Mouse (Mus musculus) embryo, embryonic 10.5 days (tissue): ENCODE results near the gene Rnf32.

Source experiments
- DNase-seq: peaks from one replicate; pipeline ENCODE4 v3.0.0-alpha.2; 2015; ENCODE audit warnings: low spot score

The Rnf32 gene

DNA sequence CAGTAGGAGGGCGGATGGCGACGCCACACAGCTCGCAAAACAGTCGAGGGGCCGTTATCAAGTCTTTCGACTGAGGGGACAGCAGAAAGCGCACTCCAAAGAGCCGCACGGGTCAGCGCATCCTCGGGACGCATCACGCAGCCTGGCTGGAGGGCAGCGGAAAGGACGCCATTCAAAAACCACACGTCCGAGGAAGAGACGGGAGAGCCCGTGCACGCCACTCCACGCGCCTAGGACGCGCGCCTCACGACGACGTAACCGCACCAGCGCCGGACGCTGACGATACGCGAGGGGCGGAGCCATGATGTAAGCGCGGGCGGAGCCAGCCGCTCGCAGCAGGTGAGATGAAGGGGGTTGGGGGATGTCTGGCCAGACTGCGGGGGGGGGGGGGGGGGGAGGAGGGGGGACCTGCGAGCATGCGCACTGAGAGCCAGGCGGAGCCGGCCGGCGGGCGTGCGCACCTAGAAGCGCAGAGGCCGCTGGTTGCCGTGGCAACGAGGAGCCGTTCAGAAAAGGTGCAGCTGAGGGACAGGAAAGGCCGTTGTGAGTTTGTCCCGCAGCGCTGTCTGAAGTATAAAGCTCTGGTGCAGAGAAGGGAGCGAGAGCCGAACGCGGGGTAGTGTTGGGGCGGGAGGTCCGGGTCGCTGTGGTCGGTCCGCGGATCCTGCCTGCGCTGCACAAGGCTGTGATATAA, at the start of gene Rnf32:
Gene Rnf32 (plus strand): TSS at position 423 of the 694 bp plus-strand sequence.
- peak; percentile 94 for DNase-seq

DNA sequence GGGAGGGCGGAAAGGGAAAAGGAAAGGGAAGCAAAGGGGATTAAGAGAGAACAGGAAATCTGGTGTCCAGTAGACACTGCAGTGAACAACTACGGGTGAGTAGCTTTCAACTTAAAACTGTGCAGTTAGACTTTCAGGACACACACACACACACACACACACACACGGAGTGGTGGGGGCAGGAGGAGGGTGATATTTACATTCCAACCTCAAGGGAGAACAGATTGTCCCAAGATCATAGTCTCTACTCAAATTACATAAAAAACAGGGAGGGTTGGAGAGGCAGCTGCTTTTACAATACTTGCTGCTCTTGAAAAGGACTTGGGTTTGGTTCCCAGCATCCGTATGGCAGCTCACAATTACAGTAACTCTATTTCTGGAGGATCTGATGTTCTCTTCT, 45.6 kb upstream of the Rnf32 start:
- DNase-seq = peak; percentile 15

DNA sequence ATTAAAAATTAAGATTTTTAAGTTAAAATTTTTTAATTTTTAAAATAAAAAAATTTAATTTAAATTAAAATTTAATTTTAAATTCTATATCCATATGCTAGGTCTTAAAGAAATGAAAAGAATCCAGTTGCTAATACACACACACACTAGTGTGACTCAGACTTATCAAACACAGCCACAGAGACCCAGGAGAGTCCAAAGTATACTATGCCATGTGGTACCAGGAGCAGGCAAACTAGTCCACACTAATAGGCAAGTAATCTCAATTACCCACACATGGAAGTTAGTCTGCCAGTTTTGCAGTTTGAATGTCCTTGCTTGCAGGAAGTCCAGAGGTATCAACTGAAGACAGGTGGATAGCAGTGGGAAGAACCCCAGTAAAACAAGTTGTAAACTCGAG, 35.9 kb upstream of the Rnf32 start:
- DNase-seq = no peak

DNA sequence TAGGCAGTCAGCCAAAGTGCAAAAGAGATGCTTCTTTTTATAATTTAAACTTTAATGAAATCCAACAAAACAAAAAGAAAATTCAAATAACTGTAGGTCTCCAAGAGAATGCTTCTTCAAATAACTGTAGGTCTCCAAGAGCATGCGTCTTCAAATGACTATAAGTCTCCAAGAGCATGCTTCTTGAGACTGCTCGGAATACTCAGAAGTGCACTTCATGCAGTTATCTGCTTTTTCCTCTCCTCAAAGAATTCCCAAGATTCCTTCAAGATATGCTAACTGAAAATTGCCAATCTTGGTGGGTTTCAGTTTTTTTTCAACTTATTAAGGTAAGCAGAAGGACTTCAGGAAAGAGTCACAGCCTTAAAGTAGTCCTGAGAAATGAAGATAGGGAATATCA, 28.8 kb upstream of the Rnf32 start:
- DNase-seq = no peak

DNA sequence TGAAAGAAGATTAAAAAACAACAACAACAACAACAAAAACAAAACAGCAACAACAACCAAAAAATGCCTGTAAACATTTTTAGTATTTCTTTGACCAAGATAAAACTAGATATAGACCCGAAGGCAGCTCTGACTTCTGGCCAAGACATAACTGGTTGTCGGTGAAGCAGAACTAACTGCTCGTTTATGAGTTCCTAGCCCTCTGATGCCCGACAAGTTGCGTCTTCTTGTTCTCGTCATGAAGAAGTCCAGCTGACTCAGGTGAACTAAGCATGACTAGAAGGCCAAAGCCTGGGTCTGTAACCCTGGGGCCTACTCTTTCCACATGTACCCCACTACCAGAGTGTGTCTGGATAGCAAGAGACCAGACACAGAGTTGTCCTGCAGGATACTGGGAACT, 25.6 kb upstream of the Rnf32 start:
- no peak for DNase-seq

- no peak for DNase-seq
Measured at GRCm38 (mm10) chr5:29171165-29171564, 24.6 kb upstream of the Rnf32 start.

GRCm38 (mm10) chr5:29186798-29187197, 9.0 kb upstream of the Rnf32 start:
- no peak for DNase-seq

- no peak for DNase-seq
Measured at GRCm38 (mm10) chr5:29195231-29195569, 592 bp upstream of the Rnf32 start.

DNA sequence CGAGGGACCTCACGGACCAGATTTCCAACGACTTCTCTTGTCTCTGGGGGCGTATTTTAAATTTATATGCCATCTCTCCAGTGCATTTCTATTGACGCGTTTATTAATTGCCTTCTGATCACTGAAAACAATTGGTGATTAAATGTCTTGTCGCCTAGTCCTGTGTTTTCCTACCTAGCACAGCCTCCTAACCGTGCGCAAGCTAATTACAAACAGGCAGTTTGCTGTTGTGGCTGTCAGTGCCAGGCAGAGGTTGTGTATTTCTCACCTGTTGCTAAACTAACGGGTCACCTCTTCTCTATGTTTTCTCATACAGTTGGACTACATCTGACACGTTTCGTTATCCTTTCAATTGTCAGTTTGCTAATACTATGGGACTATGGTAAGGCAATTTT, 469 bp downstream of the Rnf32 start:
- no peak for DNase-seq

- DNase-seq = no peak
Measured at GRCm38 (mm10) chr5:29197187-29197586, 1.4 kb downstream of the Rnf32 start.

- no peak for DNase-seq
Measured at GRCm38 (mm10) chr5:29198960-29199488, 3.2 kb downstream of the Rnf32 start.

DNA sequence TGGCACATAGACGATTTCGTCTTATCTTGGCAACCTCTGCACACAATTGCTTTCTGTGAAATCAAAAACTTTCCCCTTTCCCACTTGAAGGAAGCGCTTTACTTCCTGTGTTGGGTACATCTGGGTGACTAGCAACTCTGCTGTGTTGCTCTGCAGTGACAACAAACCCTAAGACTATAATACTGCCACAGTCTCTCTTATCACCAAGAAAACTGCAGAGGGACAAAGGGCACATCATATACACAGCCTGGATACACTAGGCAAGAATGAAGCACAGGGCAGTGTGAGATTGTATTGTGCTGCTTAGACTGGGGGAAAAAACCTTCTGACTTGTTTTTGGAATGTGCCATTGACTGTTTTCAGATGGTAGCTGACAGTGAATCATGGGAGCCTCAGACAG, 4.1 kb downstream of the Rnf32 start:
- DNase-seq = no peak

GRCm38 (mm10) chr5:29205690-29206089, 9.9 kb downstream of the Rnf32 start:
- DNase-seq = no peak

DNA sequence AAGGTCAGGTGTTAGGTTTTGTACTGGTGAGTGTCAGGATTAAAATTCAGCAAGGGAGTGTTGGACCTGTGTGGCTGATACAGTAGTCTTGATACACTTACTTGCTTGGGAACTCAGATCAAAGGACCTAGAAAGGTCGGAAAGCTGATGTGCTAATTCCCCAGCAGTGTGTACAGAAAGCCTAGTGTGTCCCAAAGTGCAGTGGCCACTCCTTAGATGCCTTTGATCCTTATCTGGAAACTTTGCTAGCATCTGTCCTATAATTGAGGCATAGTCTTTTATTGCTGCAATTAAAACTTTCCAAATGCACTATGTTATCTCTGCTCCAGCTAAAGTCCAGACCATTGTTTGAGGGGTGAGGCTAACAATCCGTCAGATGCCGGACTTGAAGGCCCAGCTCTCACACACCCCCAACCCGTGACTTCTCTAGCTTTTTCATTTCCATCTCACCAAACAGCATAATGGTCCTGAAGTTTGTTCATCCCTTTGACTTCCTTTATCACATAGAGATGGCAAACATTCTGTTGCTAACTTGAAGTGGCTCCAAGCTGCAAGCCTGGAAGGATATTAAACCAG, 16.3 kb downstream of the Rnf32 start:
- DNase-seq = no peak

DNA sequence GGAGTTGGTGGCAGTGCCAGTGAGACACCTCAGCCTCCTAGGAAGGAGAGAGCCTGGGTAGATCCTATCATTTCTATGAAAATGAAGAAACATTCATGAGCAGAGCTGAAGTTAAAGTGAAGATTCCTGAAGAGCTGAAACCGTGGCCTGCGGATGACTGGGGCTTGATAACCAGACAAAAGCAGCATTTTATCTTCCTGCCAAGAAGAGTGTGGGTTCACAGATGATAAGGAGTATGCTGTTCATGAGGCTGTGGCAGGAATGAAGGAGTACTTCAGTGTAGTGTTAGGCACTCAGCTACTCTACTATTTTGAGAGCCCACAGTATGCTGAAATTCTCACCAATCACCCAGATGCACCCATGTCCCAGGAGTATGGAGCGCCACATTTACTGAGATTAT, 22.2 kb downstream of the Rnf32 start:
- no peak for DNase-seq

GRCm38 (mm10) chr5:29224089-29224488, 28.3 kb downstream of the Rnf32 start:
- no peak for DNase-seq

DNA sequence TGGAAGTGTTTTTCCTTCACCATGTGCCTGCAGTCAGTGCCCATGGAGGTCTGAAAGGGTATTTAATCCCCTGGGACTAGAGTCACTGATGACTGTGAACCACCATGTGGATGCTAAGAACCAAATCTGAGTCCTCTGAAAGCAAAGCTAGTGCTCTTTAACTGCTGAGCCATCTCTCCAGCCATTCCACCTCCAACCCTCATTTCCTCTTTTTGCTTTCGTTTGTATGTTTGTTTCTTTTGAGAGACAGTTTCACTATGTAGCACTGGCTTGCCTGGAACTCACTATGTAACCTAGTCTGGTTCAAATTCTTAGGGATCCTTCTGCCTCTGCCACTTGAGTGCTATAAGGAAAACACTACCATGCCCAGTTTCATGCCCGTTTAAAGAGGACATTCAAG, 34.7 kb downstream of the Rnf32 start:
- DNase-seq = no peak

DNA sequence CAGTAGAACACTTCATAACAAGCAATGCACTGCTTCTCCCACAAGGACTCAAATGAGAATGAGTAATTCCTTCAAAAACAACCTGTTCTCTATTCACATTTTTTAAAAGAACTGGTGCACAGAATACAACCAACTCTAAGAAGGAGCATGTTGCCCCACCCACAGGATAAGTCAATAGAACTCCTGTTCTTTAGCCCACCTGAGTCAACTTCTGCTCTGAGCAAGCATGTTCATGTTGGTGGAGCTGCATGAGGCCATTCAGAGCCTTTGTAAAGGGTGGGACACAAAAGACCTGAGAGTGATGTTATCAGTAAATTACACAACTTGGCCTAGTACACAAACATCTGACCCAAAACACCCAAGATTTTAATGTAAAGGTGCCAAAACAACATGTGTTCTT, 42.6 kb downstream of the Rnf32 start:
- no peak for DNase-seq

DNA sequence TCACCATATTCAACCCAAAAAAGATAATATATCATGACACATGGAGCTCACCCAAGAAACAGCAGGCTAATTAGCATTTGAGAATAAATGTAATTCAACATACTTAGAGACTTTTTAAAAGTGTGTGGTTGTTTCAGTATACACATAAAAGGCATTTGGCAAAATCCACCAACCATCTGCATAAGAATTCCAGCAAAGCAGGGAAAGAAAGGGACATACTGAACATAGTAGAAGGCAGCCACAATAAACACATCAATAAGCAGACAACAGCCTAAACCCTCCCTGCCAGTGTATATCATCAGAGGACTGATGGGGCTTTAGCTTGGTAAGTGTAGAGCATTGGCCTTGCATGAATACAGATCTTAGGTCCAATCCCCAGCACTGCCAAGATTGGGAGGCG, 49.0 kb downstream of the Rnf32 start:
- no peak for DNase-seq

DNA sequence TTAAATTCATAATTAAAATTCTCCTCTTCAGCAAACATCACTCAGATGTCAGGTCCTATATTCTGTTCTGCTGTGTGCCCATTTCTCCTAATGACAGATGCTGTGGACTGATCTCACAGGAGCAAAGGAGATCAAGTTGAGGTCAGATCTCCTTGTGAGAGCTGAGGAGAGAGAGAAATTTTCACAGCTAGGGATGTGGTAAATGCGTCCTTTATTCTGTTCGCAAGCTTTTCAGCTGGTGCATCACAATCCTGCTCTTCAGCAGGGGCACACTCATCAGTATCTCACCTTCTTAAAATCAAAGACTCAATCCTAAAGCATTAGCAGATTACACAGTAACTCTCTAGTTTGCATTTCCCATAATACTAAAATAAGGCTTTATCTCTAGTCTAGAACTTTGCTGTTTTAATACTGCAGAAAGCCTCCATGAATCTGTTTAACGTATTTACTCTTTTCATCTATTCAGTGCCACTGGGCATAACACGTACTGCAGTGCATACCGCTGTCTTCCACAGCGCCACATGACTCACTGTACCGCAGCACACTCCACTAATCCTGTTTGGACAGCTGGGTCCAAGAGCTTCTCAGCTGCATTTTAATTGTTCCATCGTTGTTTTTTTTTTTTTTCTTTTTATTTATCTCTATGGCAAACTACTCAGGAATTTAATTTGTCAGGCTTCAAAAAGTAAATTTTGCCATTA, 55.2 kb downstream of the Rnf32 start:
- DNase-seq = peak; percentile 42

DNA sequence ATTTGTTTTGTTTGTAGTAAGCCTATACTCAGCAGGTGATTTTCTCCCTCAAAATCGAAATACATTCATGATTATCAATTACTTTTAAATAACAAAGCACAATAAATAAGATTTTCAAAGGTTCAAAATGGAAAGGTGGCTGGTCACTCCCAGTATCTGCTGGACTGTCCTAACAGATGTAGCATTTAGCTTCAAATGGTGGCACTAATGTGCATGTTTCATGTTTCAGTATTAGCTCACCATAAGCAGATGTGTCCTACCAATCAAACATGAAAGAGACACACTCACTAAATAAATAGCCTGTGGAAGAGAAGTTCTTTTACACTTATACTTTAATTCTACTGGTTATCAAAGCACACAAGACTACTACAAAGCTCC, 55.7 kb downstream of the Rnf32 start:
- DNase-seq = no peak

- no peak for DNase-seq
Measured at GRCm38 (mm10) chr5:29253876-29254275, 58.1 kb downstream of the Rnf32 start.

GRCm38 (mm10) chr5:29270879-29271278, 75.1 kb downstream of the Rnf32 start:
- DNase-seq = peak; percentile 21
